Mouse (Mus musculus) adipocyte (in vitro differentiated cells): Measurements from ENCODE around the gene Plek.

ENCODE experiments used
- DNase-seq: peaks from one replicate; pipeline ENCODE4 v3.0.0-alpha.2; 2016; ENCODE audit warnings: low spot score

Plek gene

GRCm38 (mm10) chr11:16950226-16950975, 101.8 kb downstream of the Plek start:
- no peak for DNase-seq

- DNase-seq: peak; percentile 86
Measured at GRCm38 (mm10) chr11:16948756-16949155, 103.4 kb downstream of the Plek start.

GRCm38 (mm10) chr11:16943016-16943415, 109.2 kb downstream of the Plek start:
- DNase-seq: no peak

- no peak for DNase-seq
Measured at GRCm38 (mm10) chr11:16941973-16942452, 110.2 kb downstream of the Plek start.

GRCm38 (mm10) chr11:16941103-16941793, 110.9 kb downstream of the Plek start:
- no peak for DNase-seq

- DNase-seq: peak; percentile 91
Measured at GRCm38 (mm10) chr11:16935577-16936236, 116.5 kb downstream of the Plek start.

- DNase-seq: no peak
Measured at GRCm38 (mm10) chr11:16932159-16932558, 120.0 kb downstream of the Plek start.
